Comparison of ENCODE assay signal across 12 mouse cellular contexts in genomic region chr1:156748435-156749005, GRCm38 (mm10). TPM values are rescaled to one million over a fixed set of nuclear protein-coding genes. Genes with fewer than 3 reads are reported as not detected.
DNase-seq lines count a peak whose midpoint lies in the region; ATAC-seq and TF ChIP-seq lines count a peak whose summit lies in the region.
"Had no signal": no experiment of that assay in that cellular context is flagged by ENCODE, and none has a peak within 500 bp of the region (broad histone marks: within the 10 kb centered on the region; RNA-seq: fewer than 3 reads in every experiment).

No protein-coding gene starts in this region.

- no peak for TF ChIP-seq EP300 in liver, postnatal 0 days (IDR thresholded peaks at IDR 0.05; ENCODE audit: low read depth)

- WGBS in liver, postnatal 0 days (ENCODE audit: insufficient replicate concordance) = 83% methylated on average over 16 of the region's 16 CpGs
- 82% methylated on average over 16 of the region's 16 CpGs for WGBS in embryonic facial prominence, embryonic 10.5 days
- WGBS in hindbrain, embryonic 16.5 days = 62% methylated on average over 16 of the region's 16 CpGs
- 73% methylated on average over 16 of the region's 16 CpGs for WGBS in midbrain, embryonic 15.5 days

- no peak for TF ChIP-seq CTCF in liver, postnatal 0 days (IDR thresholded peaks at IDR 0.05; ENCODE audit: low read depth)

- DNase-seq in liver = peak; percentile 37
- no peak for DNase-seq in liver, postnatal 0 days
- no peak for DNase-seq in embryonic facial prominence, embryonic 10.5 days (ENCODE audit: low spot score)
- DNase-seq in frontal cortex, postnatal 10 days (ENCODE audit: low spot score in 2 of 2) = no peak
- DNase-seq in frontal cortex, adult 2 months (ENCODE audit: extremely low spot score in 1 of 2, low spot score in 1 of 2) = no peak
- DNase-seq: cerebellum, postnatal 25 days; kidney, postnatal 36 days; lung, postnatal 10 days had no signal

- no peak overlapping the region for H3K4me2 ChIP-seq in liver, postnatal 0 days (ENCODE audit: low read depth, low read length)
- H3K4me2 ChIP-seq in hindbrain, embryonic 16.5 days (ENCODE audit: low read length) = no peak overlapping the region
- no peak overlapping the region for H3K4me2 ChIP-seq in midbrain, embryonic 15.5 days
- H3K4me2 ChIP-seq: embryonic facial prominence, embryonic 13.5 days; heart, embryonic 11.5 days had no signal

- no peak overlapping the region for H3K4me3 ChIP-seq in liver, postnatal 0 days (ENCODE audit: low read depth, low read length)
- no peak overlapping the region for H3K4me3 ChIP-seq in embryonic facial prominence, embryonic 10.5 days
- H3K4me3 ChIP-seq in hindbrain, embryonic 16.5 days (ENCODE audit: low read length) = no peak overlapping the region
- no peak overlapping the region for H3K4me3 ChIP-seq in midbrain, embryonic 15.5 days
- H3K4me3 ChIP-seq: embryonic facial prominence, embryonic 13.5 days had no signal

- ATAC-seq in liver, postnatal 0 days = no peak
- ATAC-seq in hindbrain, embryonic 16.5 days = peak; percentile 63; the same call in 1 of the 2 replicates
- 0 out of 2 replicates have a peak, but pooled peaks have one; percentile 43 for ATAC-seq in midbrain, embryonic 15.5 days (replicated peaks)

- no peaks in the 10 kb centered on the region for H3K36me3 ChIP-seq in liver, postnatal 0 days (replicated peaks; ENCODE audit: insufficient read depth, low read length)
- H3K36me3 ChIP-seq in embryonic facial prominence, embryonic 10.5 days (replicated peaks) = no peaks in the 10 kb centered on the region
- H3K36me3 ChIP-seq in hindbrain, embryonic 16.5 days (ENCODE audit: control insufficient read depth, insufficient read depth, low read length) = no peaks in the 10 kb centered on the region
- no peaks in the 10 kb centered on the region for H3K36me3 ChIP-seq in midbrain, embryonic 15.5 days (replicated peaks)
- H3K36me3 ChIP-seq: embryonic facial prominence, embryonic 13.5 days had no signal

- no peaks in the 10 kb centered on the region for H3K27me3 ChIP-seq in liver, postnatal 0 days (ENCODE audit: insufficient read depth, low read length)
- H3K27me3 ChIP-seq in embryonic facial prominence, embryonic 10.5 days (replicated peaks; ENCODE audit: low read depth, poor library complexity, severe bottlenecking) = no peaks in the 10 kb centered on the region
- H3K27me3 ChIP-seq in hindbrain, embryonic 16.5 days (replicated peaks; ENCODE audit: control insufficient read depth, insufficient read depth, low read length) = no peaks in the 10 kb centered on the region
- H3K27me3 ChIP-seq in midbrain, embryonic 15.5 days (replicated peaks) = no peaks in the 10 kb centered on the region
- H3K27me3 ChIP-seq: embryonic facial prominence, embryonic 13.5 days had no signal

- no peaks in the 10 kb centered on the region for H3K9me3 ChIP-seq in liver, postnatal 0 days (ENCODE audit: low read length)
- H3K9me3 ChIP-seq in embryonic facial prominence, embryonic 10.5 days = no peaks in the 10 kb centered on the region
- H3K9me3 ChIP-seq in hindbrain, embryonic 16.5 days (ENCODE audit: control insufficient read depth, low read length) = no peaks in the 10 kb centered on the region
- no peaks in the 10 kb centered on the region for H3K9me3 ChIP-seq in midbrain, embryonic 15.5 days
- H3K9me3 ChIP-seq: embryonic facial prominence, embryonic 13.5 days had no signal

- H3K4me1 ChIP-seq in liver, postnatal 0 days (ENCODE audit: insufficient read depth) = peaks cover 22% of the 10 kb centered on the region
- peaks cover 52% of the 10 kb centered on the region for H3K4me1 ChIP-seq in embryonic facial prominence, embryonic 10.5 days
- peaks cover 14% of the 10 kb centered on the region for H3K4me1 ChIP-seq in hindbrain, embryonic 16.5 days (ENCODE audit: control insufficient read depth, insufficient read depth, low read depth, low read length)
- peaks cover 3% of the 10 kb centered on the region; the same call in 1 of the 2 replicates for H3K4me1 ChIP-seq in midbrain, embryonic 15.5 days

- no peak overlapping the region for H3K9ac ChIP-seq in liver, postnatal 0 days (replicated peaks)
- H3K9ac ChIP-seq in hindbrain, embryonic 16.5 days (ENCODE audit: low read depth, low read length) = no peak overlapping the region
- no peak overlapping the region for H3K9ac ChIP-seq in midbrain, embryonic 15.5 days
- H3K9ac ChIP-seq: embryonic facial prominence, embryonic 13.5 days had no signal

- no peak overlapping the region for H3K27ac ChIP-seq in liver, postnatal 0 days (ENCODE audit: low read depth)
- H3K27ac ChIP-seq in embryonic facial prominence, embryonic 10.5 days (replicated peaks) = peak overlapping the region; percentile 20; the same call in 1 of the 2 replicates
- H3K27ac ChIP-seq in hindbrain, embryonic 16.5 days (ENCODE audit: low read depth, low read length) = peak overlapping the region; percentile 3; the same call in 1 of the 2 replicates
- peak overlapping the region; percentile 11; the same call in 1 of the 2 replicates for H3K27ac ChIP-seq in midbrain, embryonic 15.5 days
- H3K27ac ChIP-seq: embryonic facial prominence, embryonic 13.5 days had no signal

RNA-seq across cellular contexts. Expression of gene Fam20b, which starts 29.6 kb away (rescaled TPM):
- 6.0 and 6.2 TPM in 2 replicates for polyA plus RNA-seq in liver, postnatal 0 days (2015; fragmentation: Nextera tagmentation; extraction: Ambion mirVana)
- 17.8 and 18.0 TPM in 2 replicates for polyA plus RNA-seq in embryonic facial prominence, embryonic 10.5 days (2016; fragmentation: Nextera tagmentation; extraction: Ambion mirVana)
- 23.9 and 32.1 TPM in 2 replicates for polyA plus RNA-seq in hindbrain, embryonic 16.5 days (2015; fragmentation: Nextera tagmentation; extraction: Ambion mirVana)
- polyA plus RNA-seq in midbrain, embryonic 15.5 days (2015; fragmentation: Nextera tagmentation; extraction: Ambion mirVana) = 34.2 and 34.7 TPM in 2 replicates
- polyA plus RNA-seq in frontal cortex, adult 2 months (2012; rRNA removed) = 43.9 and 44.5 TPM in 2 replicates
